ENCODE assay signal across 28 mouse cellular contexts in genomic region chr3:117968805-117969204, GRCm38 (mm10).
A peak's percentile ranks its signal among the peaks of the same experiment; 100 is the strongest.
DNase-seq lines count a peak whose midpoint lies in the region; ATAC-seq lines count a peak whose summit lies in the region.
"Had no signal": no experiment of that assay in that cellular context is flagged by ENCODE, and none has a peak within 500 bp of the region (broad histone marks: within the 10 kb centered on the region; RNA-seq: fewer than 3 reads in every experiment).

No protein-coding gene starts in this region.

- no peaks in the 10 kb centered on the region for H3K27me3 ChIP-seq in forebrain, embryonic 15.5 days
- H3K27me3 ChIP-seq in forebrain, embryonic 14.5 days (replicated peaks; ENCODE audit: control insufficient read depth, insufficient read depth, low read length), result no peaks in the 10 kb centered on the region
- H3K27me3 ChIP-seq: embryonic facial prominence, embryonic 13.5 days; heart, embryonic 12.5 days; heart, embryonic 15.5 days; hindbrain, embryonic 13.5 days; intestine, embryonic 15.5 days had no signal

- H3K4me2 ChIP-seq in forebrain, embryonic 15.5 days (replicated peaks), result no peak overlapping the region
- no peak overlapping the region for H3K4me2 ChIP-seq in forebrain, embryonic 14.5 days (ENCODE audit: low read length)
- H3K4me2 ChIP-seq: embryonic facial prominence, embryonic 13.5 days; heart, embryonic 12.5 days; heart, embryonic 15.5 days; hindbrain, embryonic 13.5 days; intestine, embryonic 15.5 days had no signal

- H3K4me3 ChIP-seq in forebrain, embryonic 15.5 days, result no peak overlapping the region
- H3K4me3 ChIP-seq in forebrain, embryonic 14.5 days (ENCODE audit: low read depth, low read length), result no peak overlapping the region
- H3K4me3 ChIP-seq: embryonic facial prominence, embryonic 10.5 days; embryonic facial prominence, embryonic 13.5 days; erythroblast, embryonic 14.5 days; heart, embryonic 12.5 days; heart, embryonic 15.5 days; hindbrain, embryonic 10.5 days; hindbrain, embryonic 13.5 days; intestine, embryonic 15.5 days had no signal

- DNase-seq in forebrain, embryonic 14.5 days (ENCODE audit: low spot score), result no peak
- DNase-seq in frontal cortex, postnatal 10 days (ENCODE audit: low spot score in 2 of 2), result no peak
- DNase-seq in brain, adult 2 months (ENCODE audit: low read depth, low spot score), result peak; percentile 39
- DNase-seq in Muller cell, postnatal 12 days (ENCODE audit: inconsistent ontology term), result no peak
- DNase-seq: adrenal gland, postnatal 10 days; adrenal gland, postnatal 36 days; cerebellum, adult 11-12 months; cerebellum, adult 8-10 months; cerebellum, postnatal 10 days; cerebellum, postnatal 36 days; embryo, embryonic 11 days; gastrocnemius, postnatal 25 days; heart, adult 18-20 months; heart, postnatal 10 days; heart, postnatal 36 days; kidney, adult 11 months had no signal

- H3K27ac ChIP-seq in forebrain, embryonic 15.5 days (replicated peaks), result peak overlapping the region; percentile 9; the same call in 1 of the 2 replicates
- H3K27ac ChIP-seq in forebrain, embryonic 14.5 days (ENCODE audit: low read depth, low read length), result no peak overlapping the region
- H3K27ac ChIP-seq: embryonic facial prominence, embryonic 10.5 days; embryonic facial prominence, embryonic 13.5 days; heart, embryonic 15.5 days; hindbrain, embryonic 10.5 days; hindbrain, embryonic 13.5 days; intestine, embryonic 15.5 days had no signal

- no peaks in the 10 kb centered on the region for H3K36me3 ChIP-seq in forebrain, embryonic 15.5 days
- H3K36me3 ChIP-seq in forebrain, embryonic 14.5 days (ENCODE audit: control insufficient read depth, insufficient read depth, low read length), result no peaks in the 10 kb centered on the region
- H3K36me3 ChIP-seq: embryonic facial prominence, embryonic 10.5 days; embryonic facial prominence, embryonic 13.5 days; heart, embryonic 12.5 days; heart, embryonic 15.5 days; hindbrain, embryonic 10.5 days; hindbrain, embryonic 13.5 days; intestine, embryonic 15.5 days had no signal

- ATAC-seq in forebrain, embryonic 15.5 days (replicated peaks), result no peak
- ATAC-seq in forebrain, embryonic 14.5 days, result no peak
- peak; percentile 76 for ATAC-seq in frontal cortex, adult (ENCODE audit: low TSS enrichment)
- ATAC-seq: hindbrain, embryonic 16.5 days; intestine, embryonic 15.5 days; Patski had no signal

- no peaks in the 10 kb centered on the region for H3K9me3 ChIP-seq in forebrain, embryonic 15.5 days
- H3K9me3 ChIP-seq in forebrain, embryonic 14.5 days (replicated peaks; ENCODE audit: control insufficient read depth, low read length), result no peaks in the 10 kb centered on the region
- H3K9me3 ChIP-seq: embryonic facial prominence, embryonic 10.5 days; embryonic facial prominence, embryonic 13.5 days; heart, embryonic 12.5 days; heart, embryonic 15.5 days; hindbrain, embryonic 10.5 days; hindbrain, embryonic 13.5 days; intestine, embryonic 15.5 days had no signal

- WGBS in forebrain, embryonic 15.5 days, result 64% methylated on average over 5 of the region's 5 CpGs
- 83% methylated on average over 5 of the region's 5 CpGs for WGBS in forebrain, embryonic 14.5 days

- peaks cover 11% of the 10 kb centered on the region; the same call in 1 of the 2 replicates for H3K4me1 ChIP-seq in forebrain, embryonic 15.5 days
- no peaks in the 10 kb centered on the region for H3K4me1 ChIP-seq in forebrain, embryonic 14.5 days (ENCODE audit: control insufficient read depth, insufficient read depth, low read length)
- H3K4me1 ChIP-seq: embryonic facial prominence, embryonic 10.5 days; embryonic facial prominence, embryonic 13.5 days; heart, embryonic 12.5 days; heart, embryonic 15.5 days; hindbrain, embryonic 10.5 days; hindbrain, embryonic 13.5 days; intestine, embryonic 15.5 days had no signal

- no peak overlapping the region for H3K9ac ChIP-seq in forebrain, embryonic 15.5 days (replicated peaks)
- H3K9ac ChIP-seq in forebrain, embryonic 14.5 days (ENCODE audit: low read length), result no peak overlapping the region
- H3K9ac ChIP-seq: embryonic facial prominence, embryonic 13.5 days; heart, embryonic 12.5 days; heart, embryonic 15.5 days; hindbrain, embryonic 13.5 days; intestine, embryonic 15.5 days had no signal
